Mouse (Mus musculus) WW6 (cell line): ENCODE results near the gene Tmem53.

Experiments
- DNase-seq: peaks from one replicate; pipeline ENCODE4 v3.0.0-alpha.2; 2013; ENCODE audit warnings: low read depth, low spot score

The Tmem53 gene

DNA sequence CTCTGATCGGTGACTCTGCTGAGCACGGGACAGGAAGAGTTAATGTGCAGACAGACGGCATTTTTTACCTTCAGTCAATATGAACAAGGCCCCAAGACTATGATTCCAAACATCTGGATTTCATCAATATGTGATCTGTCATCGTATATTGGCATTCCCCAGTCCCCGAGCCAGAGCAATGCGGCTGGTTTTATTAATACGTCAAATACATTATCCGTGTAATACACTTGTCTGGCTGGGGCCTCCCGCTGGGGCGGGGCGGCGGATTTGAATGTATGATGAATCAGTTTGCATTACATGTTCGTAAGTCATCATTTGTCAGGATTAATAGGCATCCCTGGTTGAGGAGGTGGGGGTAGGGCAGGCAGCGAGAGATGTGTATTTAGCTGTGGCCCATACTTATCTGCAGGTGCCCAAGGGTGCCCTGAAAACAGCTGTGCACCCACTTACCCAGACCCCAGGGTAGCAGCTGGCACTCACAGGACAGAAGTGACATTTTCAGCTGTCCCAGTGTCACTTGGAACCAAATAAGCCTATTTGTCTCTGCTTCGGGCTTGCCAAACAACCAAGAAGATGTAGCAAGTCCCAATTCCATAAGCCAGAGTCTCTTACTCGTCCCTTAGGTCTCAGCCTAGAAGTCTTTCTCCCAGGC lies 63.2 kb downstream of the Tmem53 start:
- no peak for DNase-seq

DNA sequence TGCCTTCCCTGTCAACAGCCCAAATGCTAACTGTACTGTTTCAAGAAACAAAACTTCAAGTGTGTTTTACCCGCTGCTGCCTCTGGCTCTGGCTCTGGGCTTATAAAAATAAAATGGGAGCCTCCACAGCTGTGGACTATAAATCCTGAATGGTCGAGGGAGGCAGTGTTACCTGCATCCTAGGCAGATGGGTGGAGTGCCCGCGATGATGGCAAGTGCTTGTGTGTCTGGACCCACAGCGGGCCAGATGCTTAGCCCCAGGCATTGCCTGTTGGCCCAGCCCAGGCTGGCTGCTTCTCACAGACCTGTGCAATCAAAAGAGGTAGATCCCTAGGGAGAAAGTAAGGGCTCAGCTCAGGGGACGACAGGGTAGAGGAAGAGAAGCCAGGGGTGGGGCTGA lies 65.0 kb downstream of the Tmem53 start:
- DNase-seq, result no peak

DNA sequence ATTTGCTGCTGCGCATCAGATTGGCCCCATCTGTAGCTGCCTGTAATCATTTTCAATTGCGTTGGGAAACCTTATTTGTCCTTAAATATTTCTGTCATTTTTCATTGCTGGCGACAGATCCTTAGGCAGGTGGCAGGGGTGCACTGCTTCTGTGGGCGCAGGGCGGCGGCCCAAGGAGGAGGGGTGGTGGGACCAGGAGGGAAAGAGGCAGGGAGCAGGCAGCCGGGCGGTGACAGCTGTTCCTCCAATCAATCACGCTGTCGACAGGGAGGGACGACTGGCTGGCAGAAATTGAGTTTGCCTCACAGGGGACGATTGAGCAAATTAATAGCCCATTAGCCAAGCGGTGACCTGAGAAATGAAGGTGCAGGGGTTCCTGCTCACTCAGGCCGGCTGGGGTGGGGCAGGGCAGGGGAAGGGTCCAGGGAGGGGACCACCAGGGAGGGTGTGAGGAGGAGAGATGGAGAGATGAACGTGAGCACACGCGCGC lies 66.0 kb downstream of the Tmem53 start:
- no peak for DNase-seq
